Mouse (Mus musculus) spleen, embryonic (tissue): ENCODE results near the gene Mapk9.
"Not testable (repeated sequence)": the region's sequence is repeated elsewhere in the genome, so short reads cannot be mapped to it uniquely, and the experiment has no call there.

Source experiments
- CTCF ChIA-PET: fragments of 350-600 bp; sonication (Branson Sonifier 250); formaldehyde crosslinking; loops from one replicate; lab custom pipeline; 2022; lab: Charles Lee

Mapk9 gene

GRCm38 (mm10) chr11:49846401-49847070 is at the start of gene Mapk9:
Gene Mapk9, plus strand, starts transcription at chr11:49846751.
- CTCF ChIA-PET, result interaction anchor here (0.5 kb wide), 1 partner anchor 197 kb away, joined by 7 read pairs; no protein-coding TSS in a partner anchor

DNA sequence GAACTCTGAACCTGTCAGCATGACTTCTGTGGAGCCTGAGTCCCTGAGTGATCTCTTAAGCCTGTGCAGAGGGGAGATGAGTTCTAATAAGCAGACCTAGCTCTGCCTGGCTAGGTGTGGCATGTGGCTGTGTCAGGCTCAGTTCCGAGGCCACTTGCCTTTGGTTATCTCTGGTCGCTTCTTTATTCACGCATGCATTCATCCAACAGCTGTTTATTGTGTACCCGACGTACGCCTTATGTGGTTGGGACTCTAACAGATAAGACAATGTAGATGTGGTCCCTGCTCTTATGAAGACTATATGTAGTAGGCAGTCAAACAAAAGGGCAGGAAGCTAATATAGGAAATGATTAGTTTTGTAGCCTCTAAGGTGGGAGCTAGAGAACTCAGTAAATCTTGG is 47.6 kb upstream of the Mapk9 start:
- CTCF ChIA-PET, result no interaction called here

DNA sequence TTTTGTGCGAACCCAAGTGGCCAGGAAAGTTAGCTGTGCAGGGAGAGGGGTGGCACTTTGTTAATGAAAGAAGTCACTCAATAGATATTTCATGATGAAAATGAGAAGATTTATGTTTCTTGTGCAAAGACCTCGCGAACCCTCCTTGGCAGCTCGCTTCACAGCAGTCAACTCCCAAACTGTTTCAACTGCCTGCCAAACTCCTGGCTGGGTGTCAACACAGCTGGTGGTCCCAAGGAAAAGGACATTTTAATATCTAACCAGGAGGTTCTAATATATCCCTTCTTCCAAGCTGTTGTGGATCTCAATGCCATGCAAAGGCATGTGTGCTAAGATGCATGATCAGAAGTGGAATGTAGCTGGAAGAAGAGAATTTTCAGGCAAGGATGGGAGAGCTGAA is 45.0 kb upstream of the Mapk9 start:
- CTCF ChIA-PET, result no interaction called here

GRCm38 (mm10) chr11:49803801-49804200 is 42.8 kb upstream of the Mapk9 start:
- CTCF ChIA-PET, result no interaction called here

DNA sequence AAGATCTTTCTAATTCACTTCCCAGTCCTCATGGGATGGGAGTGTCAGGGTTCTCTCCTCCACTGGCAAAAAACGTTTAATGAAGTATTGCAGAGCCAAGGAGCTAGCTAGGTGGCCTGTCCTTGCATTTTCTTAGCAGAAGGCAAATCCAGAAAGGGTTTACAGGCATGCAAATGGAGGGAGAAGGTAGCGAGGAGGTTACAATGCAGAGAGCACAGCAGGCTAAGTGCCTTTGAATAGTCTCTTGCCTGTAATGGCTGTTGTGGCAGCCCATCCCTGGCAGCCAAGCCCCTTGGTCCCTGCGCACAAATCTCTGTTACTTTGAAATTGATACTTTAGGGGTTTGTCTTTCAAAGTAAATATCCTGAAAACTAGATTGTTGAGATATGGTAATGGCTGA is 40.3 kb upstream of the Mapk9 start:
- CTCF ChIA-PET, result no interaction called here

DNA sequence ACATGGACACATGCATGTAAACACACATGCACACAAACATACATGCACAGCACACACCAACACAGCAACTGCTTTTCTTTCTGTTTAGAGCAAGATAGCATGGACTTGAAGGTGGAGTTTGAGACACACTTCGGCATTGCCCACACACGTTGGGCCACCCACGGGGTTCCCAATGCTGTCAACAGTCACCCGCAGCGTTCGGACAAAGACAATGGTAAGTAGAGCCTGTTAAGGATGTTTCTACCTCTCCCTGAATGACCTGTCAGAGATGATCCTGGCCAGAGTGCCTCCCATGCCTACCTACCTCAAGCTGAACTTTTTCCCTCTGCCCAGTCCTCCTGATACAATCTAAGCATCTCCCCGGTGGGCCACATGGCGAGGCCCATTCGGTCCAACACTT is 37.6 kb upstream of the Mapk9 start:
- CTCF ChIA-PET, result no interaction called here

- CTCF ChIA-PET, result not testable (repeated sequence)
Measured at GRCm38 (mm10) chr11:49810696-49811095, 35.9 kb upstream of the Mapk9 start.

DNA sequence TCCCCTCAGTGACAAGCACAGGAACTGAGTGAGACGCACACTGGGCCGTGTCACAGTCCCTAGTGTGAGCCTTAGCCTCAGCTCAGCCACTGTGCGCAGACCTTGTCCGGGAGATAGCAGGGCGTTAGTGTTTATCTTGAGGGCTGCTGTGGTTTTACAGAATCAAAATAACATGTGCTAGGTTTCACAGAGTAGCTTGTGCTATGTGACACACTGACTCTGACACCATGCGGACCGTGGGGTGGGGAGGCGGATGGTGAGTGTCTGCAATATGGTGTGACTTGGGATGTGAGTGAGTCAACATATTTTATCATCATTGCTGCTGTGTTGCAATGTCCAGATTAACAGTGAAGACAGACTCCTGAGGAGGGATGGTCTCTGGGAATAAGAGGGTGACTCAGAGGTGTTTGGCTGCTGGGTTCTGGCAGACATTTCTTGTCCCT is 35.4 kb upstream of the Mapk9 start:
- CTCF ChIA-PET, result no interaction called here

DNA sequence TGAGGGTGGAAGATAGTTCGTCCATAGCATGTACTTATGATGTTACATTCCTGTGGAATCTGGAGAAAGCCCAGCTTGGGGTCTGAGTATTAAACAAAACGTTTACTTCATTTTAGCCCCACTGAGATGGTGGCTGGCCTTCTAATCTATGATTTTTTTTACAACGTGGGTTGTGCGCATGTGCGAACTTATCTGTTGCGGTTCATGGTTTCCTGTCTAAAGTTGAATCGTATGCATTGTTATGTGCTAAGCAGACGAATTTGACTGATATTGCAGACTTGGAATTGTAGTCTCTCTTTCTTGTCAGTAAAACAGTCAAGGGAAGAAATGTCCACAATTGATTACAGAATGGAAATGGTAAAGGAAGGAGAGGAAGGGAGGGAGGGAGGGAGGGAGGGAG is 34.7 kb upstream of the Mapk9 start:
- CTCF ChIA-PET, result no interaction called here

DNA sequence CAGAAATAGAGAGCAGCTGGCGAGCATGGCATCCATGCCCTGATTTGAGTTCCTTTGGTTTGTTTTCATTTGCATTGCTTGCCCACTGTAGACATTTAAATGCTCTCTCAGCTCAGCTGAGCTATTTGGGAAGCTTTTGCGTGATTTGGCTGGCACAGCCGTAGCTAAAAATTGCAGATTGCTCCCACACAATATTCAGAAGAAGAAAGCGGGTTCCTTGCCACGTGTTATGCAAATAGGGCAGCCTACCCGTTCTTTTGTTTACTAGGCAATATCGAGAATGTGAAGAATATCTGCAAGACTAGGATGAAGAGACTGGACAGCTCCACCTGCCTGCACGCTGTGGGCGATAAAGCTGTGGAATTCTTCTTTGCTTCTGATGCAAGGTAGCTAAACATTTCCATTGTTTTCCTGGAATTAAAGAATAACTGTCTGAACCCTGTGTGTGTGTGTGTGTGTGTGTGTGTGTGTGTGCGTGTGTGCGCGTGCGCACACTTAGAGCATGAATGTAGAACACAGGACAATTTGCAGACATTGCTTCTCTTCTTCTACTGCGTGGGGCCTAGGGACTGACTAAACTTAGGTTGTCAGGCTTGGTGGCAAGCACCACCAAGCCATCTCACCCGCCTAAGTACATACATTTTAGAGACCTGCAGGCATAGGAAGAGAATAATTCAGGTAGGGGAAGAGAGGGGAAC is 27.5 kb upstream of the Mapk9 start:
- CTCF ChIA-PET, result no interaction called here

DNA sequence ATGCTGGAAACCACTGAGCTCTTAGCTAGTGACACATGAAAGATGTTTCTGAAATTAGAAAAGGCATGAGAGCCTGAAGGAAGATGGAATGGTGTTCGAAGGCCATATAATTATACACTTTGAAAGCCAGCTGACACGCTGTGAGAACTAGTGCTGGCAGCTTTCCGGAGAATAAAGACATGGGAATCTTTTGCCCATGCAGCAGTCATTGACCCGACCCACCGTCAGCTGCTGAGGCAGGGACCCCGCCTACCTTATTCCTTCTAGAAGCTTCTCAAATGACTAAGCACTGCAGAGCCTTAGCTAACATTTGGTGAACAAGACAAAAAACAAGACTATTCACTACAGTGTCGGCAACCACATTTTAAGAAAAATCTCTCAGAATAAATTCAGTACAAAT is 26.9 kb upstream of the Mapk9 start:
- CTCF ChIA-PET, result no interaction called here

DNA sequence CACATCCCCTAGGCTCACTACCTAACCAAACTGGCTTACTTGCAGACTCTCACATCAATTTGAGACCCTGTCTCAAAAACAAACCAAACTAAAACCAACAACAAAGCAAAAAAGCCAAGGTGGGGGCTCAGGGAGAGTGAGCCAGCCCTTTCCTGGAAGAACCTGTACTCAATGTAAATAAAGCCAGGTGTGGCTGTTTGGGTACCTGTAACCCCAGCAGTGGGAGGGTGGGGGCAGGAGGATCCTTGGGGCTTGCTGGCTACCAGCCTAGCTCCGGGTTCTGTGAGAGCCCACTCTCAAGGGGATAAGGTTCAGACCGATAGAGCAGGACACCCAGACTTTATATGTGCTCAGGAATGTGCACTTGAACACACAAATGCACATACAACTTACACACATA is 25.6 kb upstream of the Mapk9 start:
- CTCF ChIA-PET, result interaction anchor here (0.5 kb wide), 1 partner anchor 24 kb away, joined by 3 read pairs; no protein-coding TSS in a partner anchor

GRCm38 (mm10) chr11:49821546-49821945 is 25.0 kb upstream of the Mapk9 start:
- CTCF ChIA-PET, result no interaction called here

DNA sequence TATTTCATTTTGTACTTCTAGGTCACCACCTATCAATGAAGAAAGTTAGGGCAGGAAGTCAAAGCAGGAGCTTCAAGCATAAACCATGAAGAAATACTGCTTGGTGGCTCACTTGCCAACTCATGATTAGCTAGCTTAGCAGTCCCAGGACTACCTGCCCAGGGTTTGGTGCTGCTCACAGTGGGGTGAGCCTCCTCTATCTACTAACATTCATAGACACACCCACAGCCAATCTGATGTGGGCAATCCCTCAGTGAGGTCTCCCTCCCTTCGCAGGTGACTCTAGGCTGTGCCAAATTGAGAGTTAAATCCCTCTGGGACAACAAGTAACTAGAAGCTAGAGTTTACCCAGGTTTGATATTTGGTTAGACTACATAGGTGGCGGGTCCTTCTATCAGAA is 24.2 kb upstream of the Mapk9 start:
- CTCF ChIA-PET, result no interaction called here

GRCm38 (mm10) chr11:49824896-49825295 is 21.7 kb upstream of the Mapk9 start:
- CTCF ChIA-PET, result interaction anchor here (0.6 to 0.8 kb wide), 4 partner anchors 14 to 379 kb away, joined by 3 to 7 read pairs (median 4); no protein-coding TSS in a partner anchor

- CTCF ChIA-PET, result interaction anchor here (0.6 to 0.7 kb wide), 2 partner anchors 87 to 106 kb away, joined by 3 read pairs; no protein-coding TSS in a partner anchor
Measured at GRCm38 (mm10) chr11:49827243-49827642, 19.3 kb upstream of the Mapk9 start.

DNA sequence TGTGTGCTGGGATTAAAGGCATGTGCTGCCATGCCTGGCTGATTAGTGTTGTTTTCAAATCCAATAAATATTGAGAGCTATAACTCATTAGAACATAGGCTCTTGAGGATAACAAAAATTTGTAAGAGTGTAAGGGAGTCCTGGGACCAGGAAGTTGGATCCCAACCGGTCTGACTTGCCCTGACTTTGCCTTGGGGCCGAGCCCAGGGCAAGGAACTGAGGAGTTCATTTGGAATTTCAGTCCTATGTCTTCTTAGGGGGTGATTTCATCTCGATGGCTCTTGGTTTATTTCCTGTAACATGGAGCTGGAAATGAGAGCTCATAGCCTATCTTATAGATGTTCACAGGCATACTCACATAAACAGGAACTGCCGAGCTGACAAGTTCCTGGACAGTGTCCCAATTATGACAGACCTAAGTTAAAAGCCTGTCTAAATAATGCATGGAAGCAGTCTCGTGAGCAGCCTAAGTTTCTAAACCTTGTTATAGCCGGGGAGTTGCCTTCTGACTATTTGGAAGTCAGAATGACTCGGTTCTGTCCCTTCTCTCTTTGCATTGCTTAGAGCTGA is 17.3 kb upstream of the Mapk9 start:
- CTCF ChIA-PET, result no interaction called here

- CTCF ChIA-PET, result no interaction called here
Measured at GRCm38 (mm10) chr11:49831980-49832379, 14.6 kb upstream of the Mapk9 start.

- CTCF ChIA-PET, result no interaction called here
Measured at GRCm38 (mm10) chr11:49832962-49833361, 13.6 kb upstream of the Mapk9 start.

DNA sequence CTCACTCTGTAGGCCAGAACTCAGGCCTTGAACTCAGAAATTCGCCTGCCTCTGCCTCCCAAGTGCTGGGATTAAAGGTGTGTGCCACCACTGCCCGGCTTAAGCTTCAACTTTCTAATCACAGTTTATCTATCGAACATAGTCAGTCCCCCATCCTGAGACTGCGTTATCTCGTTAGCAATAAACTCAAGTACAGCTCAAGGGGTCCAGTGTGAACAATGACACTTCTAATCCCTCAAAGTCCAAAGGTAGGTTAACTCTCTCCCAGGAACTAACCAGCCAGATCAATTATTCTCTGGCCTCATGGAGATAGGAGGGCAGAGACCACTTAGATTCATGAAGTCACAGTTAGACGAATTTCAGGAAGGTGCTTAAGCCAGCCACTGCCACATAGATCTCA is 12.3 kb upstream of the Mapk9 start:
- CTCF ChIA-PET, result interaction anchor here (0.6 kb wide), 1 partner anchor 382 kb away, joined by 3 read pairs; no protein-coding TSS in a partner anchor

- CTCF ChIA-PET, result interaction anchor here (0.6 kb wide), 1 partner anchor 63 kb away, joined by 3 read pairs; no protein-coding TSS in a partner anchor
Measured at GRCm38 (mm10) chr11:49835257-49835956, 11.1 kb upstream of the Mapk9 start.
